Mouse (Mus musculus) Patski (cell line): ENCODE results near the gene Ank2. TPM values are rescaled to one million over a fixed set of nuclear protein-coding genes. Genes with fewer than 3 reads are reported as not detected.

ENCODE experiments used
- ATAC-seq: fragments of 100-300 bp; one replicate; pipeline ENCODE4 v1.8.0; 2021
- CTCF ChIA-PET: fragments of 350-600 bp; sonication (Branson Sonifier 250); formaldehyde crosslinking; loops from one replicate; lab custom pipeline; 2022; ENCODE audit warnings: inconsistent platforms; lab: Charles Lee
- POLR2A ChIA-PET: fragments of 350-600 bp; sonication (Branson Sonifier 250); formaldehyde crosslinking; loops from one replicate; lab custom pipeline; 2022; ENCODE audit warnings: antibody characterized with exemption, inconsistent platforms; lab: Charles Lee
- DNase-seq: peaks from one replicate; pipeline ENCODE4 v3.0.0-alpha.2; 2011; ENCODE audit warnings: low read depth, low spot score
- H3K27me3 ChIP-seq: fragments of 371-371 bp; one replicate; pipeline ENCODE4 v1.5.1; 2021
- CTCF ChIP-seq: fragments of 100-300 bp; IDR thresholded peaks from one replicate; pipeline ENCODE4 v1.5.1; 2021
- in situ Hi-C: fragments of 300-500 bp; cut with MboI; formaldehyde crosslinking; loops from 3 replicates; pipeline ENCODE4 v1.11.1; 2018; ENCODE audit warnings: low pct_unique_long_range_greater_than_20kb, mixed read lengths
- polyA plus RNA-seq: library from polyadenylated mRNA; unstranded; gene quantifications from one replicate; pipeline ENCODE4 v1.2.3, GENCODE M21; 2021

Ank2 gene
- polyA plus RNA-seq, 1 experiment from 2014 or later = 47.7 TPM

GRCm38 (mm10) chr3:127038570-127038969, 460.6 kb downstream of the Ank2 start:
- no peak for TF ChIP-seq CTCF
- H3K27me3 ChIP-seq = no peaks in the 10 kb centered on the region
- in situ Hi-C loops = no loop called here
- ATAC-seq (no peak), DNase-seq (no peak)
- ChIA-PET POLR2A (interaction anchor here (0.9 kb wide), 1 partner anchor 14 kb away, joined by 3 read pairs; no protein-coding TSS in a partner anchor), CTCF (interaction anchor here (1.0 kb wide), 1 partner anchor 25 kb away, joined by 3 read pairs; no protein-coding TSS in a partner anchor)

GRCm38 (mm10) chr3:127036118-127036517, 463.0 kb downstream of the Ank2 start:
- no peaks in the 10 kb centered on the region for H3K27me3 ChIP-seq
- TF ChIP-seq CTCF = no peak
- ChIA-PET POLR2A (no interaction called here), CTCF (interaction anchor here (1.7 kb wide), 1 partner anchor 21 kb away, joined by 5 read pairs; no protein-coding TSS in a partner anchor)
- in situ Hi-C loops = no loop called here
- peak; percentile 24 for DNase-seq
- peak; percentile 69 for ATAC-seq

GRCm38 (mm10) chr3:127035540-127035939, 463.6 kb downstream of the Ank2 start:
- no peak for ATAC-seq
- no peak for DNase-seq
- no peak for TF ChIP-seq CTCF
- ChIA-PET POLR2A (no interaction called here), CTCF (interaction anchor here (1.7 kb wide), 1 partner anchor 20 kb away, joined by 5 read pairs; no protein-coding TSS in a partner anchor)
- H3K27me3 ChIP-seq = no peaks in the 10 kb centered on the region
- in situ Hi-C loops = no loop called here

GRCm38 (mm10) chr3:127034983-127035382, 464.2 kb downstream of the Ank2 start:
- H3K27me3 ChIP-seq = no peaks in the 10 kb centered on the region
- ChIA-PET CTCF (interaction anchor here (1.7 kb wide), 1 partner anchor 20 kb away, joined by 5 read pairs; no protein-coding TSS in a partner anchor), POLR2A (no interaction called here)
- DNase-seq (no peak), ATAC-seq (no peak)
- in situ Hi-C loops = no loop called here
- TF ChIP-seq CTCF = no peak

- H3K27me3 ChIP-seq = no peaks in the 10 kb centered on the region
- in situ Hi-C loops = no loop called here
- ChIA-PET CTCF (interaction anchor here (2.3 kb wide), 1 partner anchor 11 kb away, joined by 13 read pairs; no protein-coding TSS in a partner anchor), POLR2A (no interaction called here)
- ATAC-seq (no peak), DNase-seq (no peak)
- TF ChIP-seq CTCF = no peak
Observed at GRCm38 (mm10) chr3:127023992-127024391, 475.2 kb downstream of the Ank2 start.

GRCm38 (mm10) chr3:127020167-127020566, 479.0 kb downstream of the Ank2 start:
- CTCF ChIA-PET = interaction anchor here (1.2 to 1.3 kb wide), 2 partner anchors 30 to 41 kb away, joined by 3 read pairs; no protein-coding TSS in a partner anchor
- TF ChIP-seq CTCF = no peak
- H3K27me3 ChIP-seq = no peaks in the 10 kb centered on the region
- DNase-seq = no peak
- in situ Hi-C loops = no loop called here
- POLR2A ChIA-PET = no interaction called here
- ATAC-seq = no peak

GRCm38 (mm10) chr3:127019728-127020127, 479.4 kb downstream of the Ank2 start:
- TF ChIP-seq CTCF = no peak
- ChIA-PET CTCF (interaction anchor here (1.2 to 1.3 kb wide), 2 partner anchors 30 to 41 kb away, joined by 3 read pairs; no protein-coding TSS in a partner anchor), POLR2A (interaction anchor here (0.6 kb wide), 1 partner anchor 26 kb away, joined by 6 read pairs; no protein-coding TSS in a partner anchor)
- in situ Hi-C loops = no loop called here
- H3K27me3 ChIP-seq = no peaks in the 10 kb centered on the region
- DNase-seq (no peak), ATAC-seq (no peak)

- no peak for ATAC-seq
- H3K27me3 ChIP-seq = no peaks in the 10 kb centered on the region
- TF ChIP-seq CTCF = no peak
- ChIA-PET POLR2A (interaction anchor here (0.6 kb wide), 1 partner anchor 27 kb away, joined by 6 read pairs; no protein-coding TSS in a partner anchor), CTCF (no interaction called here)
- DNase-seq = no peak
- in situ Hi-C loops = no loop called here
Observed at GRCm38 (mm10) chr3:127019109-127019508, 480.0 kb downstream of the Ank2 start.

GRCm38 (mm10) chr3:127017523-127017922, 481.6 kb downstream of the Ank2 start:
- DNase-seq (no peak), ATAC-seq (no peak)
- TF ChIP-seq CTCF = no peak
- POLR2A ChIA-PET = no interaction called here
- in situ Hi-C loops = no loop called here
- no peaks in the 10 kb centered on the region for H3K27me3 ChIP-seq
- CTCF ChIA-PET = no interaction called here

GRCm38 (mm10) chr3:127015596-127015995, 483.6 kb downstream of the Ank2 start:
- no peaks in the 10 kb centered on the region for H3K27me3 ChIP-seq
- ATAC-seq = no peak
- DNase-seq = no peak
- in situ Hi-C loops = no loop called here
- no peak for TF ChIP-seq CTCF
- CTCF ChIA-PET = interaction anchor here (0.9 to 1.2 kb wide), 4 partner anchors 9 to 36 kb away, joined by 3 to 5 read pairs (median 4); no protein-coding TSS in a partner anchor
- POLR2A ChIA-PET = no interaction called here

GRCm38 (mm10) chr3:127015175-127015574, 484.0 kb downstream of the Ank2 start:
- CTCF ChIA-PET = interaction anchor here (0.7 to 1.2 kb wide), 6 partner anchors 9 to 36 kb away, joined by 3 to 5 read pairs (median 4); no protein-coding TSS in a partner anchor
- in situ Hi-C loops = no loop called here
- no peak for TF ChIP-seq CTCF
- DNase-seq (no peak), ATAC-seq (no peak)
- H3K27me3 ChIP-seq = no peaks in the 10 kb centered on the region
- POLR2A ChIA-PET = no interaction called here
